Mouse (Mus musculus): ENCODE measurements around the gene Mks1.

- TF ChIP-seq CTCF (IDR thresholded peaks at IDR 0.05; ENCODE audit: control insufficient read depth, insufficient read depth, low read length) = no peak
- TF ChIP-seq POLR2A (IDR thresholded peaks at IDR 0.05; ENCODE audit: borderline replicate concordance, control insufficient read depth, low read depth, low read length) = no peak
Observed at GRCm38 (mm10) chr11:87840676-87841075, 12.3 kb upstream of the Mks1 start.

Measured in bone marrow, adult 2 months (tissue).